Mouse (Mus musculus) small intestine, adult 2 months (tissue): ENCODE data around the gene Tnfrsf4.

Experiments
- CTCF ChIP-seq: fragments of 200-500 bp; IDR thresholded peaks from 2 replicates; pipeline ENCODE4 v1.5.1; 2012; ENCODE audit warnings: low read depth, mild to moderate bottlenecking, control low read depth, inconsistent platforms, low read length, moderate library complexity, mixed read lengths; ENCODE audit not compliant: insufficient replicate concordance, insufficient read length; ENCODE audit errors: extremely low read depth
- POLR2A ChIP-seq: fragments of 200-500 bp; IDR thresholded peaks from 2 replicates; pipeline ENCODE4 v1.6.1; 2012; ENCODE audit warnings: low read depth, mild to moderate bottlenecking, control low read depth, inconsistent platforms, low read length, moderate library complexity

DNA sequence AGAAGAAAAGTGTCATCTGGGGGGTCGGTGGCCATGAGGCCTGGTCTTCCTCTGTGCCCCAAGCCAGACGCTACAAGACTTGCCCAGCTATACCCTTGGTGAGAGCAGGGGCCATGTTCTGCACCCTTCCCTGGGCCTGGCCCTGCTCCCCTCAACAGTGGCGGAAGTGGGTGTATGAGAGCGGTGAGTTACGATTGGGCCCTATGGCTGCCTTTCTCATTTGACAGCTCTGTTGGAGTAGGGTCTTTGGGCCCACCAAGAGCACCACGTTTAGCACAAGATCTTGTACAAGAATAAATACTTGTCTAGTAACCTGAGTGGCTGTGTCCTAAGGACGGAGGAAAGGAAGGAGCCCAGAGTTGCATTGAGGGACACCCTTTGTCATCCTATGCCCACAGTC lies 14.9 kb downstream of the Tnfrsf4 start:
- no peak for TF ChIP-seq CTCF
- no peak for TF ChIP-seq POLR2A
